ENCODE assay signal across 19 mouse cellular contexts in the genomic region with DNA sequence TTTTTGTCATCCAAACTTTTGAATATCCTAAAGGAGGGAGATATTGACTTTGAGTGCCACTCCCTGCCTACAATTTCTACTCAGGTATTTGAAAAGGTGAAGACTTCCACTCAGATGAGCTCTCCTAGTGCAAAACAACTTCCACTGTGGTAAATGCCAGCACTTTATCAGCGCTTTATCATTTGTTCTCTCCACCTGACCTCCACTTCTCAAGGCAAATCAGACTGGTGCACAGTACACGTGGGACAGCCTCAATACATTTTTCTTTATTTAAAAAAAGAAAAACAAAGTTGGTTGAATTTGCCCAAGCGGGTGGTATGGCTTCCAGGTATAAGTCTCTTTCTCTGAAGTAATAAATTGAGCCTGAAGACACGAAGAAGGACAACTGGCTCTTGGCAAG.
DNase-seq lines count a peak whose midpoint lies in the region; ATAC-seq and TF ChIP-seq lines count a peak whose summit lies in the region.
"Had no signal": no experiment of that assay in that cellular context is flagged by ENCODE, and none has a peak within 500 bp of the region (broad histone marks: within the 10 kb centered on the region; RNA-seq: fewer than 3 reads in every experiment).

No protein-coding gene starts in this region.

- H3K4me1 ChIP-seq in kidney, embryonic 16.5 days (ENCODE audit: insufficient read depth, low read length) = peaks cover 13% of the 10 kb centered on the region
- peaks cover 11% of the 10 kb centered on the region for H3K4me1 ChIP-seq in kidney, embryonic 14.5 days (ENCODE audit: control insufficient read depth, insufficient read depth, low read length)
- peaks cover 17% of the 10 kb centered on the region; the same call in 1 of the 2 replicates for H3K4me1 ChIP-seq in intestine, postnatal 0 days (replicated peaks; ENCODE audit: control insufficient read depth, insufficient read depth, low read length)

- H3K4me2 ChIP-seq in kidney, embryonic 16.5 days (replicated peaks; ENCODE audit: low read depth, low read length) = no peak overlapping the region
- no peak overlapping the region for H3K4me2 ChIP-seq in kidney, embryonic 14.5 days (replicated peaks; ENCODE audit: low read depth, low read length)
- peak overlapping the region; percentile 35 for H3K4me2 ChIP-seq in intestine, postnatal 0 days (replicated peaks; ENCODE audit: low read depth)
- H3K4me2 ChIP-seq: forebrain, embryonic 13.5 days; midbrain, embryonic 12.5 days had no signal

- ATAC-seq in kidney, embryonic 16.5 days (ENCODE audit: low FRiP score, low TSS enrichment) = no peak
- ATAC-seq in kidney, embryonic 14.5 days (ENCODE audit: low FRiP score, low TSS enrichment) = no peak
- ATAC-seq in intestine, postnatal 0 days = peak; percentile 55
- ATAC-seq: forebrain, embryonic 13.5 days; Patski had no signal

- H3K27me3 ChIP-seq in kidney, embryonic 16.5 days (ENCODE audit: insufficient read depth, low read length) = no peaks in the 10 kb centered on the region
- no peaks in the 10 kb centered on the region for H3K27me3 ChIP-seq in kidney, embryonic 14.5 days (ENCODE audit: control insufficient read depth, insufficient read depth, low read length)
- H3K27me3 ChIP-seq in intestine, postnatal 0 days (replicated peaks; ENCODE audit: control insufficient read depth, insufficient read depth, low read length) = no peaks in the 10 kb centered on the region
- H3K27me3 ChIP-seq: forebrain, embryonic 13.5 days; midbrain, embryonic 12.5 days; Patski had no signal

- H3K4me3 ChIP-seq in kidney, embryonic 16.5 days (ENCODE audit: low read length) = no peak overlapping the region
- H3K4me3 ChIP-seq in kidney, embryonic 14.5 days (ENCODE audit: low read length) = no peak overlapping the region
- H3K4me3 ChIP-seq in intestine, postnatal 0 days (ENCODE audit: low read depth, low read length) = no peak overlapping the region
- H3K4me3 ChIP-seq: forebrain, embryonic 13.5 days; heart, adult 2 months; layer of hippocampus, adult 2 months; midbrain, embryonic 12.5 days had no signal

- H3K27ac ChIP-seq in kidney, embryonic 16.5 days (ENCODE audit: low read length) = peak overlapping the region; percentile 55
- H3K27ac ChIP-seq in kidney, embryonic 14.5 days (ENCODE audit: low read depth, low read length) = no peak overlapping the region
- peak overlapping the region; percentile 73 for H3K27ac ChIP-seq in intestine, postnatal 0 days (ENCODE audit: low read depth, low read length)
- H3K27ac ChIP-seq: forebrain, embryonic 13.5 days; heart, adult 2 months; layer of hippocampus, adult 2 months; liver, embryonic 14.5 days; macrophage; midbrain, embryonic 12.5 days had no signal

- no peak for TF ChIP-seq CTCF in intestine, postnatal 0 days (IDR thresholded peaks at IDR 0.05; ENCODE audit: low read depth)

- intact Hi-C loops in left cerebral cortex, postnatal 14 days (cut with DNase I) = no loop called here

- WGBS in kidney, embryonic 16.5 days = 57% methylated on average over 4 of the region's 4 CpGs
- WGBS in kidney, embryonic 14.5 days = 55% methylated on average over 4 of the region's 4 CpGs
- whole genome bisulfite sequencing in intestine, postnatal 0 days = 38% methylated on average over 4 of the region's 4 CpGs

- H3K9ac ChIP-seq in kidney, embryonic 16.5 days (replicated peaks; ENCODE audit: low read length) = no peak overlapping the region
- no peak overlapping the region for H3K9ac ChIP-seq in kidney, embryonic 14.5 days (ENCODE audit: low read depth, low read length)
- 0 out of 2 replicates have a peak overlapping the region, but pooled peaks have one; percentile 5 for H3K9ac ChIP-seq in intestine, postnatal 0 days (ENCODE audit: low read depth, low read length)
- H3K9ac ChIP-seq: forebrain, embryonic 13.5 days; liver, embryonic 14.5 days; midbrain, embryonic 12.5 days had no signal

- peak; percentile 10 for DNase-seq in urinary bladder, postnatal 14 days (ENCODE audit: low spot score)
- DNase-seq in urinary bladder, postnatal 25 days (ENCODE audit: low spot score) = no peak
- no peak for DNase-seq in left cerebral cortex, postnatal 14 days (ENCODE audit: low spot score in 2 of 2)
- no peak for DNase-seq in adrenal gland, adult 8-10 months
- no peak for DNase-seq in adrenal gland, postnatal 25 days
- DNase-seq: B cell, adult 2 months; cerebellum, adult 11-12 months; cerebellum, postnatal 25 days; layer of hippocampus, postnatal 36 days had no signal

- H3K36me3 ChIP-seq in kidney, embryonic 16.5 days (ENCODE audit: insufficient read depth, low read length) = no peaks in the 10 kb centered on the region
- H3K36me3 ChIP-seq in kidney, embryonic 14.5 days (ENCODE audit: control insufficient read depth, insufficient read depth, low read length) = no peaks in the 10 kb centered on the region
- no peaks in the 10 kb centered on the region for H3K36me3 ChIP-seq in intestine, postnatal 0 days (ENCODE audit: control insufficient read depth, insufficient read depth)
- H3K36me3 ChIP-seq: midbrain, embryonic 12.5 days had no signal

- H3K9me3 ChIP-seq in kidney, embryonic 16.5 days (ENCODE audit: low read length) = no peaks in the 10 kb centered on the region
- H3K9me3 ChIP-seq in kidney, embryonic 14.5 days (ENCODE audit: control insufficient read depth, low read length) = no peaks in the 10 kb centered on the region
- no peaks in the 10 kb centered on the region for H3K9me3 ChIP-seq in intestine, postnatal 0 days (ENCODE audit: control insufficient read depth)
- H3K9me3 ChIP-seq: forebrain, embryonic 13.5 days; midbrain, embryonic 12.5 days had no signal
